17 mouse cellular contexts compared by ENCODE assay signal in genomic region chr2:58660591-58660990, GRCm38 (mm10).
DNase-seq lines count a peak whose midpoint lies in the region; ATAC-seq lines count a peak whose summit lies in the region.
"Had no signal": no experiment of that assay in that cellular context is flagged by ENCODE, and none has a peak within 500 bp of the region (broad histone marks: within the 10 kb centered on the region; RNA-seq: fewer than 3 reads in every experiment).

No protein-coding gene starts in this region.

- no peak overlapping the region for H3K9ac ChIP-seq in hindbrain, embryonic 16.5 days (ENCODE audit: low read depth, low read length)
- no peak overlapping the region for H3K9ac ChIP-seq in hindbrain, embryonic 11.5 days (ENCODE audit: low read depth, low read length)
- no peak overlapping the region for H3K9ac ChIP-seq in neural tube, embryonic 13.5 days
- H3K9ac ChIP-seq in intestine, embryonic 15.5 days = no peak overlapping the region
- H3K9ac ChIP-seq in liver, embryonic 12.5 days = no peak overlapping the region
- H3K9ac ChIP-seq: heart, embryonic 12.5 days; liver, embryonic 13.5 days had no signal

- no peak overlapping the region for H3K27ac ChIP-seq in hindbrain, embryonic 16.5 days (ENCODE audit: low read depth, low read length)
- H3K27ac ChIP-seq in hindbrain, embryonic 11.5 days (ENCODE audit: low read depth, low read length) = no peak overlapping the region
- no peak overlapping the region for H3K27ac ChIP-seq in neural tube, embryonic 13.5 days (replicated peaks)
- H3K27ac ChIP-seq in intestine, embryonic 15.5 days = no peak overlapping the region
- H3K27ac ChIP-seq in liver, embryonic 12.5 days = no peak overlapping the region
- H3K27ac ChIP-seq: left cerebral cortex, adult 2 months; liver, embryonic 13.5 days had no signal

- DNase-seq in adrenal gland, postnatal 14 days = peak; percentile 24
- DNase-seq in adrenal gland, adult 2 months = no peak
- no peak for DNase-seq in hindbrain, embryonic 11.5 days (ENCODE audit: low spot score)
- DNase-seq in neural tube, embryonic 10.5 days (ENCODE audit: extremely low spot score, low spot score) = no peak
- DNase-seq: cerebellum, adult 8-10 months; gastrocnemius, postnatal 14 days; heart, postnatal 4 days; kidney, adult 8-10 months; liver, embryonic 13.5 days had no signal

- WGBS in hindbrain, embryonic 16.5 days = 61% methylated on average over 13 of the region's 13 CpGs
- 63% methylated on average over 13 of the region's 13 CpGs for WGBS in hindbrain, embryonic 11.5 days
- 61% methylated on average over 13 of the region's 13 CpGs for WGBS in neural tube, embryonic 13.5 days
- 66% methylated on average over 13 of the region's 13 CpGs for WGBS in intestine, embryonic 15.5 days
- 74% methylated on average over 13 of the region's 13 CpGs for WGBS in liver, embryonic 12.5 days (ENCODE audit: insufficient replicate concordance)

- H3K4me1 ChIP-seq in hindbrain, embryonic 16.5 days (ENCODE audit: control insufficient read depth, insufficient read depth, low read depth, low read length) = no peaks in the 10 kb centered on the region
- no peaks in the 10 kb centered on the region for H3K4me1 ChIP-seq in hindbrain, embryonic 11.5 days (replicated peaks; ENCODE audit: control insufficient read depth, insufficient read depth, low read length)
- no peaks in the 10 kb centered on the region for H3K4me1 ChIP-seq in neural tube, embryonic 13.5 days (replicated peaks)
- no peaks in the 10 kb centered on the region for H3K4me1 ChIP-seq in intestine, embryonic 15.5 days (replicated peaks)
- H3K4me1 ChIP-seq in liver, embryonic 12.5 days = no peaks in the 10 kb centered on the region
- H3K4me1 ChIP-seq: heart, embryonic 12.5 days; liver, embryonic 13.5 days had no signal

- no peaks in the 10 kb centered on the region for H3K36me3 ChIP-seq in hindbrain, embryonic 16.5 days (ENCODE audit: control insufficient read depth, insufficient read depth, low read length)
- H3K36me3 ChIP-seq in hindbrain, embryonic 11.5 days (ENCODE audit: control insufficient read depth, insufficient read depth, low read length) = no peaks in the 10 kb centered on the region
- H3K36me3 ChIP-seq in neural tube, embryonic 13.5 days = no peaks in the 10 kb centered on the region
- no peaks in the 10 kb centered on the region for H3K36me3 ChIP-seq in intestine, embryonic 15.5 days
- no peaks in the 10 kb centered on the region for H3K36me3 ChIP-seq in liver, embryonic 12.5 days
- H3K36me3 ChIP-seq: heart, embryonic 12.5 days; liver, embryonic 13.5 days had no signal

- H3K27me3 ChIP-seq in hindbrain, embryonic 16.5 days (replicated peaks; ENCODE audit: control insufficient read depth, insufficient read depth, low read length) = no peaks in the 10 kb centered on the region
- H3K27me3 ChIP-seq in hindbrain, embryonic 11.5 days (ENCODE audit: control insufficient read depth, insufficient read depth, low read length) = no peaks in the 10 kb centered on the region
- no peaks in the 10 kb centered on the region for H3K27me3 ChIP-seq in neural tube, embryonic 13.5 days
- no peaks in the 10 kb centered on the region for H3K27me3 ChIP-seq in intestine, embryonic 15.5 days (replicated peaks)
- H3K27me3 ChIP-seq in liver, embryonic 12.5 days (replicated peaks) = no peaks in the 10 kb centered on the region
- H3K27me3 ChIP-seq: heart, embryonic 12.5 days; liver, embryonic 13.5 days had no signal

- H3K9me3 ChIP-seq in hindbrain, embryonic 16.5 days (ENCODE audit: control insufficient read depth, low read length) = no peaks in the 10 kb centered on the region
- no peaks in the 10 kb centered on the region; the same call in 1 of the 2 replicates for H3K9me3 ChIP-seq in hindbrain, embryonic 11.5 days (ENCODE audit: control insufficient read depth, low read length)
- no peaks in the 10 kb centered on the region for H3K9me3 ChIP-seq in neural tube, embryonic 13.5 days
- no peaks in the 10 kb centered on the region for H3K9me3 ChIP-seq in intestine, embryonic 15.5 days
- H3K9me3 ChIP-seq in liver, embryonic 12.5 days (replicated peaks) = no peaks in the 10 kb centered on the region
- H3K9me3 ChIP-seq: heart, embryonic 12.5 days; liver, embryonic 13.5 days had no signal

- H3K4me2 ChIP-seq in hindbrain, embryonic 16.5 days (ENCODE audit: low read length) = peak overlapping the region; percentile 24; the same call in 1 of the 2 replicates
- H3K4me2 ChIP-seq in hindbrain, embryonic 11.5 days (replicated peaks; ENCODE audit: low read depth, low read length) = no peak overlapping the region
- H3K4me2 ChIP-seq in neural tube, embryonic 13.5 days = 0 out of 2 replicates have a peak overlapping the region, but pooled peaks have one; percentile 3
- no peak overlapping the region for H3K4me2 ChIP-seq in intestine, embryonic 15.5 days (replicated peaks)
- H3K4me2 ChIP-seq in liver, embryonic 12.5 days = no peak overlapping the region
- H3K4me2 ChIP-seq: heart, embryonic 12.5 days; liver, embryonic 13.5 days had no signal

- no peak overlapping the region for H3K4me3 ChIP-seq in hindbrain, embryonic 16.5 days (ENCODE audit: low read length)
- no peak overlapping the region for H3K4me3 ChIP-seq in hindbrain, embryonic 11.5 days (ENCODE audit: low read depth, low read length)
- H3K4me3 ChIP-seq in neural tube, embryonic 13.5 days = no peak overlapping the region
- no peak overlapping the region for H3K4me3 ChIP-seq in intestine, embryonic 15.5 days (replicated peaks)
- no peak overlapping the region for H3K4me3 ChIP-seq in liver, embryonic 12.5 days
- H3K4me3 ChIP-seq: erythroblast, embryonic 14.5 days; heart, embryonic 12.5 days; left cerebral cortex, adult 2 months; liver, embryonic 13.5 days had no signal

- ATAC-seq in hindbrain, embryonic 16.5 days = no peak
- ATAC-seq in hindbrain, embryonic 11.5 days (ENCODE audit: low FRiP score) = no peak
- ATAC-seq in neural tube, embryonic 13.5 days (ENCODE audit: low read depth) = no peak
- no peak for ATAC-seq in intestine, embryonic 15.5 days
- ATAC-seq in liver, embryonic 12.5 days = no peak
- ATAC-seq: activated CD4-positive, CD25-positive, alpha-beta regulatory T cell, adult 4 months had no signal

Comparison
In these comparisons a context has a peak if more than half of its experiments do, and no peak if none do; other contexts are left out.
1. H3K4me2 ChIP-seq: peak in hindbrain, embryonic 16.5 days (single experiment) and neural tube, embryonic 13.5 days (single experiment); none in hindbrain, embryonic 11.5 days (single experiment), intestine, embryonic 15.5 days (single experiment) and liver, embryonic 12.5 days (single experiment).